Mouse (Mus musculus): ENCODE measurements around the gene Ndufa4l2.

DNA sequence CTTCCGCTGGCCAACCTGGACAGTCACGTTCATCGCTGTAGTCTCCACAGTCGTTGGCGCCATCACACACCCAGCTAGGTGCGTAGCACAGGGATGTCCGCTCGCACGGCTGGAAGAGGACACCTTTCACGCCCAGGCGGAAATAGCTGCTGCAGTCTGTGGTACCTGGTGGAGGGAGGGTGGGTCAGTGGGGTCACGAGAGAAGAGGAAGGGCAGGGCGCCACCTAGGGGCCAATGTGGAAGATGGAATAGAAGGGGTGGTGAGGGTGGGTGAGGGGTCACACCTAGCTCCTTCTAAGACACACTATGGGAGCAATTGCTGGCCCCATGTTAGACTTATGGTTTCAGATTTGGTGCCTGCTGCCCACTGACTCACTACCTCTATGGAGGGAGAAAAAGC is 42.6 kb downstream of the Ndufa4l2 start:
- TF ChIP-seq GATA1 (IDR thresholded peaks at IDR 0.05; ENCODE audit: low read length) (no peak), TAL1 (IDR thresholded peaks at IDR 0.05; ENCODE audit: low read length) (no peak)
